Mouse (Mus musculus): ENCODE results near the gene Nid2. TPM values are rescaled to one million over a fixed set of nuclear protein-coding genes. Genes with fewer than 3 reads are reported as not detected.

Gene Nid2
- total RNA-seq, 2 experiments from 2014 or later = 0.23 TPM; not detected in 1

DNA sequence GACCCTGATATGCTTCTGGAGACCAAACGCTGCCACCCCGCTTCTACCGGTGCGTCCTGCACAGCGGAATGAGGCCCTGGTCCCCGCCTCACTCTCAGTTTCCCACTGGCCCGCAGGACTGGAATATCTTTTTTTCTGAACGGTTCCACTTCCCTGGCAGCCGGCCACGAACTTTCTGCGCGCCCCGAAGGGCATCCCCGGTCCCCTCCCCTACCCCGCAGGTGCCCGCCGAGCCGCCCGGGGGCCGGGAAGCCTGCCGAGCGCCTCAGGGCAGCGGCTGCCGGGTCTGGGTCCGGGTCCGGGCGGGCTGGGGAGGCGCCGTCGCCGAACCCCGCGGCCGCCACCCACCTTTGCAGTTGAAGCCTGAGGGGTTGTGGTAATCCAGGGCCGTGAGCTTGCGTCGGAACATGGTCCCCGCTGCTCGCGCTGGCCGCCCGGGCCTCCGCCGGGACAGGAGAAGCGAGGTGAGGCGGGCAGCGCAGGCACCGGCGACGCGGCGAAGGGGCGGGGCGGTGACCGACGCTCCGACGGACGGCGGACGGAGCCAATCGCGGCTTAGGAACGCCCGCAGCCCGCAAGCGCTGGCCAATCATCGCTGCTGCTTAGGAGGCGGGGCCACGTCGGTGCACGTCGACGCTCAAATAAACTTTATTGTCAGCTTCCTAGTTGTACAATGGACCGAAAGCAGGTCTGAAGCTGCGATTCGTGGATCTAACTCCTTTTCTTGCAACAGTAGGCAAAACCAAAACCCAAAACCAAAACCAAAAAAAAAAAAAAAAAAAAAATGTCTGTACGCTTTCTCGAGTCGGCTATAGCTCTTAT lies 72.5 kb downstream of the Nid2 start, which contains the start of gene Rtraf:
Gene Rtraf (minus strand): TSS at position 504 of the 822 bp plus-strand sequence.
- peak; percentile 100 for ATAC-seq (replicated peaks; ENCODE audit: low FRiP score, low TSS enrichment, poor library complexity, severe bottlenecking)

DNA sequence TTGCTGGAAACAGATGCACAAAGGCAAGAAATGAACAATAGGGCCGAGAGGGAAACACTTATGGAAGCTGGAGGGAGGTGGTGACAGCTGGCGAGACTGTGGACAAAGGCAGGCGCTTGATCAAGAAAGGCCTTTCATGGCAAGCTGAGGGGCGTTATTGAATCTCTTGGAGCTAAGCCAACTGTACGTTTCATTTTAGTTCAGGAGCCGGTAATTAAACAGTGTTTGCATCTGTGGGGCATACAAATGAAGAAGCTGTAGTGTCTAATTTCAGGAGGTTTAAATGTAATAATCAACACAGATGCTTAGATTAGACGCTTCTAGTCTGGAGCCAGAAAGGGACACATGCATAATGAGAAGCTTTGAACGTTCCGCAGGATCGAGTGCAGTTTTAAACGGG lies 74.4 kb downstream of the Nid2 start:
- ATAC-seq (replicated peaks; ENCODE audit: low FRiP score, low TSS enrichment, poor library complexity, severe bottlenecking) = no peak

DNA sequence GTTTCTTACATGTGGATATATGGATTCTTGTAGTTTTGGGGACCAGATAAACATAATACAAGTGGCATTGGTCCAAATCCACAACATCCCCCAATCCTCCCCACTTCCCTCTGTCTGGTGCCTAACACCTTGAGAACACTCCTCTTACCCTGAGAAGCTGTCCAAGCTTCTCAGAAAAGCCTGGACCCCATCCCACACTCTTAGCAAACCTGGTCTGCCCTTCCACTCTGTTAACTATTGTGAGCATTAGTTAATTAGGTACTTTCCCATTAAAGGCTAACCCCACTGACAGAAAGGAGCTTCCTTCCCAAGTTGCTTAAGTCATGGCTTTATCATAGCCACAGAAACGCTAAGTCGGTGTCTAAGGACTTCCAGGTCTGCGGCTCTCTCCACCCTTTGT lies 85.2 kb downstream of the Nid2 start:
- no peak for ATAC-seq (replicated peaks; ENCODE audit: low FRiP score, low TSS enrichment, poor library complexity, severe bottlenecking)

DNA sequence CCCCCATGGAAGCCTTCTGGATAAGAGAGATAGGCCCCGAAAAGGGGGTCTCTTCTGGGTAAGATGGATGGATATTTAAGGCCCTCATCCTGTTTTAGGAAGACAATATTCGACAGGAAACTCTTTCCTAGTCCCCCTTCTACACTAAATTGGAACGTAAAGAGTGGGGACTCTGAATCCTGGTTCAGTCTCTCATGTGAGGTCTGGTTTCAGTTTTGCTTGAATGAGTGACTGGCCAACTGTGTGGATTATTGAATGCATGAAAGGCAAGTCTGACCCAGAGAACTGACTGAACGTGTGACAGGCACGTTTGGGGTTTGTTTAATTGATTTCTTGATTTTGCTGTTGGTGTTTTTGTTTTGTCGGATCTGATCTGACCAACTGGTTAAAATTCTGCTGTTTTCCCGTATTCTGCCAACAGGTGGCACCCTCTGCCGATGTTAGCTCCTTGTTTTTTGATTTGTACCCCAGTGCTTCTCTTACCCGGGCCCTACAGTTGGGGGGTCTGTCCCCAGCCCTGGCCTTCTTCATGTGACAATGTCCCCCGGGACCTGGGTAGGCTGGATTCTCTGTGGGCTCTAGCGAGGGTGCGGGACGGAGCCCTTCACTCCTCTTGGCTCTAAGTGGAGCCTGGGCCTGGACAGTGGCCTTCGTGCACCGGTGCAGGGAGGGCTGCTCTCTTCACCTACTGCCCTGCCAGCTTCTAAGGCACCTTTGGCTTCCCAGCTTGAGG lies 88.7 kb downstream of the Nid2 start:
- ATAC-seq (replicated peaks; ENCODE audit: low FRiP score, low TSS enrichment, poor library complexity, severe bottlenecking) = peak; percentile 73

DNA sequence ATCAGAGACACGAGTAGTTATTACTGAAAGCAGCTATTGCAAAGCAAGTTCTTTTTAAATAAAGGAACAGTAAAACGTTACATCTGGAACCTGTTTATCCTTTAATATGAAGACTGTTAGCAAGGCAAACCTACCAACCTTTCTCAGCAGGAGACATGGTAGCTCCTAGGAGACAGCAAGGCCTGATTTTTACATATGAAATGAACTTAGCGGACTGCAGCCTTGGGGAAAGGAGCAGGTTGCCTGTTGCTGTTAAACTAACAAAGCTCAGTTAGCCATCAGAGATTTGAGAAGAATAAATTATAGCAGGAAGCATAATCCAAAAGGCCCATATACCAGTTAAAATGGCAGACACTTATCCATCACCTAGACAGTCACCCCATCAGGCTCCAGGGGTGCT lies 102.4 kb downstream of the Nid2 start:
- ATAC-seq (replicated peaks; ENCODE audit: low FRiP score, low TSS enrichment, poor library complexity, severe bottlenecking) = no peak

DNA sequence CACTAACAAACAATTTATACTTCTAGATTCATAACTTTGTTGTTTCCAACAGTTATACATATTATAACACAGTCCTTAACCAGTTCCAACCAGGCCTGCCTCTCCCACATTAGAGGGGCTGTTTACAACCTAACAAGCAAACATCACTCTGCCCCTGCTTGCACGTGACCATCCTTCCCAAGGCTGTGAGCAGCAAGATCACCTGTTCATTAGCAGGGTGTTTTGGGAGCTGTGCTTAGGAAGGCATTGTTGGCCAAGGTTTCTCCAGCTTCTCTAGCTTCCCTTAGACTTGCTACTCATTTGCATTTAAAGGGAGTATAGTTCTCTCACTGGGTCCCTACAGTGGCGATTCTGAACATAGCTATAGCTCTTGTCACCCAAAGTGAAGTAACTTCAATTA lies 107.2 kb downstream of the Nid2 start:
- no peak for ATAC-seq (replicated peaks; ENCODE audit: low FRiP score, low TSS enrichment, poor library complexity, severe bottlenecking)

DNA sequence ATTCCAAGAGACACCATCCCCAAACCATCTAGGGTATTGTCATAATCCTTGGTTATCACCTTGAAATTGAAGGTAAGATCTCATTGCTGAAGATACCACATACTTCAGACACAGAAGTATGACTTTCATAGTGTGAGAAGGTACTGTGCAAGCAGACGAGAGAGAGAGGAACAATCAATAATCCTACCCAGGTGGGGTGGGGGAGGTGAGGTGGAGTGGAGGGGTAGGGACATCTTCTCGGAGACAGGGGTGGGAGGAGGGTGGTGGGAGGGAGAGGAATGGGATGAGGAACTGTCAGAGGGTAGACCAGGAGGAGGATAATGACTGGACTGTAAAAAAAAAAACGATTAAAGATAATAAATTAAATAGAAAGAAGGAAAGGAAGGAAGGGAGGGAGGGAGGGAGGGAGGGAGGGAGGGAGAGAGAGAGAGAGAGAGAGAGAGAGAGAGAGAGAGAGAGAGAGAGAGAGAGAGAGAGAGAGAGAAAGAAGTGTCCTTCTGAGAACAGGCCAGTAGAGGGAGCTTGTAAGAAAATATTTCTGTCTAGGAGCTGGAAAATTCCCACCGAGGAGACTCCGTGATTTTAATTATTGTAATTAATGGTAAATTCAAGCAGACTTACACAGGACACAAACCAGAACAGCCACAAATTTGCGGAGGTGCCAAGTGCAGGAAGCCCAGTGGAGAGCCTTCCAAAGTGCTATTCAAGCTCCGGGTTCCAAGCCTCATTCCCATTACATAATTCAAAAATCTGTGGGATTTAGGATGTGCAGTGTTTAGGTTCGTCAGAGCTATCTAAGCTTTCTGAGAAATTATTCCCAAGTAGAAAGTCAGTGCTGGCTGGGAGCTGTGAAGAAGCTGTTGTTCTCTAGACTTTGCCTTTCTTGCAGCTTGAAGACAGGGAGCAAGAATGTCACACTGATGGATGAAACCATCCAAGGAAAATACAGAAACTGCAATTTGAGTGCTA lies 108.0 kb downstream of the Nid2 start:
- ATAC-seq (replicated peaks; ENCODE audit: low FRiP score, low TSS enrichment, poor library complexity, severe bottlenecking) = no peak

DNA sequence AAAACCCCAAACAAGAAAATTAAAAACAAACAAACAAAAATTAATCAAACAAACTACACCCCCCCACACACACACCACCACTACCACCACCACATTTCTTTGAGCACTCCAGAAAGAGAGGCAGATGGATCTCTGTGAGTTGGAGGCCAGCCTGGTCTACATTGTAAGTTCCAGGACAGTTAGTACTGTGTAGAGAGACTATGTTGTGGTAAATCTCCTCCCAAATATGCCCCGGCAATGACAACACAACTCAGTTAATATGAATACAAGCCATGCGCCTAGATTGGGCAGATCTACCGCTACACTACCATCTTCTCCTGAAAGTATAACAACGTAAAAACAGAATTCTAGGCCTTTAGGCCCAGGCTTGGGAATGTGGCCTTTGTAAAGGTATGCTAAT lies 109.2 kb downstream of the Nid2 start:
- ATAC-seq (replicated peaks; ENCODE audit: low FRiP score, low TSS enrichment, poor library complexity, severe bottlenecking) = no peak

Other genes starting within 250 kb of the Nid2 start
- gene Gm2244, start 201.3 kb upstream of the Nid2 start, total RNA-seq (2014; fragmentation: Nextera tagmentation) = not detected in 2 replicates
- not detected in 2 replicates for gene Gm2244, start 201.3 kb upstream of the Nid2 start, total RNA-seq (2017)
- gene Gm2237, start 166.1 kb upstream of the Nid2 start, total RNA-seq (2014; fragmentation: Nextera tagmentation) = 1.9 and 5.1 TPM in 2 replicates
- 0.08 TPM in 1 of 2 replicates, not detected in the other for gene Gm2237, start 166.1 kb upstream of the Nid2 start, total RNA-seq (2017)
- not detected in 2 replicates for gene Gm5458, start 148.7 kb upstream of the Nid2 start, total RNA-seq (2014; fragmentation: Nextera tagmentation)
- not detected in 2 replicates for gene Gm5458, start 148.7 kb upstream of the Nid2 start, total RNA-seq (2017)
- gene Rtraf, start 72.6 kb downstream of the Nid2 start, total RNA-seq (2014; fragmentation: Nextera tagmentation) = 140 and 150 TPM in 2 replicates
- 172 and 195 TPM in 2 replicates for gene Rtraf, start 72.6 kb downstream of the Nid2 start, total RNA-seq (2017)
- 1.2 and 11.6 TPM in 2 replicates for gene Gng2, start 226.4 kb downstream of the Nid2 start, total RNA-seq (2014; fragmentation: Nextera tagmentation)
- 5.7 and 11.8 TPM in 2 replicates for gene Gng2, start 226.4 kb downstream of the Nid2 start, total RNA-seq (2017)

All from megakaryocyte-erythroid progenitor cell, adult 5-6 weeks (primary cell).